Mouse (Mus musculus) gastrocnemius, postnatal 25 days (tissue): ENCODE results near the gene Mtus2. TPM values are rescaled to one million over a fixed set of nuclear protein-coding genes. Genes with fewer than 3 reads are reported as not detected.

Experiments
- DNase-seq: peaks from one replicate; pipeline ENCODE4 v3.0.0; 2022
- total RNA-seq, 2 experiments: library from RNA; stranded (reverse); gene quantifications; 1 replicate in 1 of 2; 2 replicates in 1 of 2; pipeline ENCODE4 v1.2.3; 2021

Mtus2 gene
- total RNA-seq, 2 experiments from 2014 or later, result 0.16 TPM; not detected in 1

GRCm38 (mm10) chr5:148181308-148181630 is 224.1 kb downstream of the Mtus2 start:
- no peak for DNase-seq

GRCm38 (mm10) chr5:148181901-148182300 is 224.8 kb downstream of the Mtus2 start:
- DNase-seq, result no peak

GRCm38 (mm10) chr5:148185898-148186297 is 228.8 kb downstream of the Mtus2 start:
- DNase-seq, result no peak

DNA sequence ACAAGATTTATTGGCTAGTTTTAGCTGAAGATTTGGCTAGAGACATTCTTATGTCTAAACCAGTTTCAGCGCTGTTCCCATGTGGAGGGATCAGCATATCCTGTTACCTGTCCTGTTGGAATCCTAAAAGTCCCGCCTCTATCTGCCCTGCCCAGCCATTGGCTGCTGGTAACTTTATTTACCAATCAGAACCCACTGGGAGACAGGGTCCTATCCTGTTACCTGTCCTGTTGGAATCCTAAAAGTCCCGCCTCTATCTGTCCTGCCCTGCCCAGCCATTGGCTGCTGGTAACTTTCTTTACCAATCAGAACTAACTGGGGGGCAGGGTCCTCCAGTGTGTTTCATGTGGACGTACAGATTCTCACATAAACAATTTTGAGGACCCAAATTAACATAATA is 234.3 kb downstream of the Mtus2 start:
- no peak for DNase-seq

DNA sequence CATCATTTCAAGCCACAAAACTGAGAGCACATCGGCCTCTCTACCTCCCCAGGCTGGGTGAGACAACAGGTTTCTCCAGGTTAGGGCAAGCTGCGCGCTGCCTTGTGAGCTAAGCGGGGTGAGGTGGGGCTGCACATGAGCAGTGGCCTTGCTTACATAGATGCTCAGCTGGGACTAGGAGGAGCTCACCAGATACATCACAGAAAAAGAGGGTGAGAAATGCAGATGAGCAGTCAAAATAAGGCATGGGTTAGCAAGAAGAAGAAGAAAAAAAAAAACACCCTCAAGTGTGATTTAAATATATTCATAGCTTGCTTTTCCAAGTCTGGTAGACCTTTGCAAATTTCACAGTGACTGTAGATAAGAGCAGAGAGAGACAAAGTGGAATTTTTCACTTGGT is 254.7 kb downstream of the Mtus2 start:
- DNase-seq, result no peak

- DNase-seq, result no peak
Observed at GRCm38 (mm10) chr5:148216786-148217185, 259.7 kb downstream of the Mtus2 start.

GRCm38 (mm10) chr5:148222898-148223297 is 265.8 kb downstream of the Mtus2 start:
- DNase-seq, result no peak

DNA sequence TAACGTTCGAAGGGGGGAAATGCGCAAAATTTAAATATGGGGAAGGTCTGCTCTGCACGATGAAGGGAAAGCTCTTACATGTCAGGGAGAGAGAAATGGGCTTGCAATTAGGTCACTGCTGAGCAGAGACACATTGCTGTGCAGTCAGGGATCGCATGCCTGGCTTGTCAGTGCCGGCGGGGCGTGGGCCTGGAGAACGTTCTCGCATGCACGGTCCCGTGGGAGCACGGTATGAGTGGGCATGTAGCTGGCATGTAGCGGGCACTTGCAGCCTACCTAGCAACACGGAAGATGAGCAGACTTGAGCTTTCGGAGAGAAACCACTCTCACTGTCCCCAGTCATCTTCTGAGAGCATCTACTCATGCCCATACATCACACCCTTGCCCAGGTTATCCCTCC is 266.9 kb downstream of the Mtus2 start:
- DNase-seq, result no peak

DNA sequence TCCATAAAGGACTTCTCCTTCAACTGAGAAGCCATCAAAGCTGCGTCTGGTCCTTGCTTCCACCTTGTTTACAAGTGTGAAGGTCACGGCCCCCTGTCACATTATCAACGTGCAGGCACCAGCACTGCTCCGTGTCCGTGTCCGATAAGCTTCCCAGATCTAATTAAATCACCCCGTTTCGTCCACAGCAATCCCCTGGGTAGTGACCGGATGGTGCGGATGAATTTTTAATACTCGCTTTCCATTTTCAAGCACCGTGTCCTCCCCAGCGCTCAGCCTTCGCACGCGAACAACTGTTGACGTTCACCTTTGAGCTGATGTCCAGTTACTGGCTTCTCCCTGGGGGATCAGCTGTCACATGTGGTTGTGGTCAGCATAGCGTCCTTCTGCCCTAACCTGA is 276.6 kb downstream of the Mtus2 start:
- no peak for DNase-seq

- no peak for DNase-seq
Observed at GRCm38 (mm10) chr5:148236616-148237015, 279.5 kb downstream of the Mtus2 start.

DNA sequence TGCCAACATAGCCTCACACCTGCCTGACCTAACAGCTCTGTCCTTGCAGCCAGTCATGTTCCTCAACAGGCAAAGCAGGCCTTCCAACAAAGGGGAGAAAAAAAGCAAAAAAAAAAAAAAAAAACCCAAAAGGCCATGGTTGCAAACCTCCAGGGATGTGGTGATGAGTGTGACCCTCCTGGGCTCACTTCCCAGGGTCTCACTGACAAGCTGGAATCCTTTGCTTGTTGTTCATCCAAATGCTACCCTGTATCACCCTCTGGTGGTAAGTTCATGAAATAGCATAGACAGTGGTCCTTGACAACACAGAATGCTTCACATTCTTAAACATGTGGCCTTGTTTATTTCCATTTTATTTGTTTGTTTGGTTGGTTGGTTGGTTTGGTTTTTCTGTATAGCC is 281.9 kb downstream of the Mtus2 start:
- no peak for DNase-seq

- DNase-seq, result no peak
Observed at GRCm38 (mm10) chr5:148239757-148240156, 282.6 kb downstream of the Mtus2 start.

DNA sequence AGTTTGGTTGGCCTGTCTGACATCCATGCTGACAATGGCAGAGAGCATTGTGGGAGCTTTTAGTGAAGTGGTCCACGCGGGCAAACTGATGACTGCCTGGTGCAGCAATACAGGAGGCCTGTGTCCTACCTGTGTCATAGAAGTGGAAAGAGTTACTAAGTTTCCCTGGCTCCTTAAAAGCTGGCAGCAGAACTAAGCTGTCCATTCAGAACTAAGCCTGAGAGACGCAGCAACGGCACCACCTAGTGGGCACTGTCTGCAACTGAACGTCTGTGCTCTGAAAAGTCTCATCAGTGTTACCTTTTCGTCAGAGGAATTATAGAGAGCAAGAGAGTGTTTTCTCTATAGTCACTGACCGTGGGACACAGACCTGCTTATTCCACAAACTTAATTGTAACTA is 284.8 kb downstream of the Mtus2 start:
- DNase-seq, result no peak

DNA sequence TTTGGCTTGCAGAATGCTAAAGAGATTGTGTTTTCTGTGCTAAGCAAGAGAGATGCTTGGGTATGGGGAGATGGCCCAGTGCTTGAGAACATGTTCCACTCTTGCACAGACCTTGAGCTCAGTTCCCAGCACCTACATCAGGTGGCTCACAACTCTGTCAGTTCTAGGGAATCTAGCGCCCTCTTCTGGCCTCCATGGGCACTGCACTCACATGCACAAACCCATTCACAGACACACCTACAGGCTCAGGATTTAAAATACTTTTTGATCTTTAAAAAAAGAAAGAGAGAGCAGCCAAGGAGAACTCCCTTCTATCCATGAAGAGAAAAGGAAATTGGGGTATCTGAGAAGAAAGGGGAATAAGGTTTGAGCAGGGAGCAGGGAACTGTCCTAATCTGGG is 287.4 kb downstream of the Mtus2 start:
- DNase-seq, result no peak

DNA sequence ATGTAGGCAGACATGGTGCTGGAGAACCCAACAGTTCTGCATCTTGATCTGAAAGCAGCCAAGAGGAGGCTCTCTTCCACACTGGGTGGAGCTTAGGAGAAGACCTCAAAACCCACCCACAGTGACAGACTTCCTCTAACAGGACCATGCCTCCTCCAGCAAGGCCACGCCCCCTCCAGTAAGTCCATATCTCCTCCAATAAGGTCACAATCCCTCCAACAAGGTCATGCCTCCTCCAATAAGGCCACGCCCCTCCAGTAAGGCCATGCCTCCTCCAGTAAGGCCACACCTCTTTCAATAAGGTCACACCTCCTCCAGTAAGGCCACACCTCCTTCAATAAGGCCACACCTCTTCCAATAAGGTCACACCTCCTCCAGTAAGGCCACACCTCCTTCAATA is 288.3 kb downstream of the Mtus2 start:
- no peak for DNase-seq

GRCm38 (mm10) chr5:148248236-148248635 is 291.1 kb downstream of the Mtus2 start:
- no peak for DNase-seq

DNA sequence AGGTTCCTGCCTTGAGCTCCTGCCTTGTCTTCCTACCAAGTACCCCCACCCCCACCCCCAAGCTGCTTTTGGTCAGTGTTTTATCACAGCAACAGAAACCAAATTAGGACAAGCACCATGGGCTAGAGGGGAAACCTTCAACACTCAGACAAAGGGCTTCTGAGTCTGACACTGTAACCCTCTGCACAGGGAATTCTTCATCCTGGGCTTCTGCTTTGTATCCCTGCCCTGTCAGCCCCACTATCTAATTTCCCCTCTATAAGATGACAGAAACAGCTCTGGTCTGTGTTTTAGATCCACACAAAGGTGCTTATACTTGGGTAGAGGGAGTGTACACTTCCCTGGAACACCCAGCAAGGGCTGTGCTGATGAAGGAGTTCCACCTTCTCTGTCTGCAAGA is 294.7 kb downstream of the Mtus2 start:
- no peak for DNase-seq

DNA sequence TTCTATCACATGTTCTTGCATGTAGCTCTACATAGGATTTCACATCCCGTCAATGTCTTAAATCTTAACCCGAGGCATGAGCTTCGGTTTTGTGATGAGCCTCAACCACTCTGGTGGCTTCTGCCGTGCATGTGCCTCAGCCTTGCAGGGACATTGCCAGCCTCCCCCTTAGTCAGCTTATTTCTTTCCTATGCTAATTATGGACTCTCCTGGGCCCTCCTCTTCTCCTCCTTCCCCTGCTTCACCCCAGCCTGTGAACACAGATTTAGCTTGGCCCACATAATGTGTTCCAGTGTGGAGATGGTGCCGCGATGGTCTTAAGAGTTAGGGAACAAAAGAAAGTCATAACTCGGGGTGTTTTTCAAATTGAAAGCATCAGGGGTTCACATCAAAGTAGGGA is 304.9 kb downstream of the Mtus2 start:
- no peak for DNase-seq

DNA sequence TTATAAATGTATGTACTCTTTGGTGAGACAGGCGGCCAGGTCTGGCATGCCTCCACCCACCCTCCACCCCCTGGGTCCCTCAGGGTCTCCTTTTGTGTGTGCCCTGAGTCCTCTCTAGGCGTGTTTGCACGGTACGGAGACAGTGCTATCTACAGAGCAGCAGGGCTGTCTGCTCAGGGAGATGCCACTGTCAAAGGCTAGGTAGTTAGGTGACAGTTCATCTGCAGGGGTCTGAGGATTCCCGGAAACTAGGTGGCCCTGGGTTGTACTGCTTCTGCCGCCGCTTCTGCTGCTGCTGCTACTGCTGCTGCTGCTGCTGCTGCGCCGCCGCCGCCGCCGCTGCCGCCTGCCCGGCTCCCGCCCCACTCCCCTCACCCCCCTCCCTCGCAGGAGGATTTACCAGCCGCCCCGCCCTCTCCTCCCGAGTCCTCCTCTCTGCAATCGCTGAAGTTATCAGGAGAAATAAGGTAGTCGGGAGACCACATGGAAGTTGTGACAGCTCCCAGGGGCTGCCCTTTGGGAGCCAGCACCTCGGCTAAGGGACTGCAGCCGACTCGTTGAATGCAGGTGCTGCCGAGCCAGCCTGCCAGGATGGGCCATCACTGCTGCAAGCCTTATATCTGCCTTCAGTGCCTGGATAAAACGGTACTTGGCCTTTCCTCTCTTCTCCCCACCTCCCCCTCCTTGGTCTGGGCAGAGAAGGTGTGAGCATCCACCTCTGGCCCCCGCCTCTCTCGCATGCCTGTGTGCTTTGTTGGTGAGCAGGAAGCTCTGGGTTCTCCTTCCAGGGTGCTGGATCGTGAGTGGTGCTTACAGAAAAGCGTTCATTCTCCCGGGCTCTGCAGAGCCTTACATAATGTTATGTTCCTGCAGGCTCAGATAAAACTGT is 307.9 kb downstream of the Mtus2 start:
- DNase-seq, result no peak

- no peak for DNase-seq
Observed at GRCm38 (mm10) chr5:148266841-148267240, 309.7 kb downstream of the Mtus2 start.

- DNase-seq, result no peak
Observed at GRCm38 (mm10) chr5:148267446-148267845, 310.3 kb downstream of the Mtus2 start.

DNA sequence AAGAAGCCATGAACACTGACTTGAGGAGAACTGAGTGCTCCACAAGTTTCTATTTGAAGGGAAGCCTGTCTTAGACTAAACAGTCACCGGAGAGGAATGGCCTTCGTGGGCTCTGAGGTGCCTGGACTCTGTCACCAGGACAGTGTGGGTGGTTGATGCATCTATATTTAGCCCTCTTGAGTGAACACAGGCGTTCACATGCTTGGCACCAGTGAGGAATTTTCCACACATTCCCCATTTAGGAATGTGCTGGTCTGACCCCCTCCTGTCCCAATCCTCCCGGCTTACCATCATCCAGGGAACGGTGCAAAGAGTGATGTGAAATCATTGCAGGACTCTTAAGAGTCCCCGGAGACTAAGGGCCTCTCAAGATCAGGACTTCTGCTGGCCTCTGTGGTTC is 314.9 kb downstream of the Mtus2 start:
- no peak for DNase-seq

DNA sequence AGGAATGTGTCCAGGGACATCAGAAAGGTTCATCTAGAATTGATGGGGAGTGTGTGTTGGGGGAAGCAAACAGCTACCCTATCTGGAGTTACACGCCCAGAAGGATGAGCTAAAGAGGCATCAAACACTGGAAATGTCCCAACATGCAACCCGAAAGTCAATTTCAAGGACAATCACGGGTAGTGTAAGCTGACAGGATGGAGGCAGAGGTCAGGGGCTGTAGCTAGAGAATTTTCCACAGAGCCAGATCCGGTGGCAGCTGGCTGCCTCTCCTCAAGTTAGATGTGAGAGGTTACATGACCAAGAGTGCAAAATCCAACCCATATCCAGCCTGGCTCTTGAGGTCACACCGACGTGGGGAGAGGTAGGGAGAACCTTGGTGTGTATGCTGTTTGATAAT is 315.7 kb downstream of the Mtus2 start:
- DNase-seq, result no peak

DNA sequence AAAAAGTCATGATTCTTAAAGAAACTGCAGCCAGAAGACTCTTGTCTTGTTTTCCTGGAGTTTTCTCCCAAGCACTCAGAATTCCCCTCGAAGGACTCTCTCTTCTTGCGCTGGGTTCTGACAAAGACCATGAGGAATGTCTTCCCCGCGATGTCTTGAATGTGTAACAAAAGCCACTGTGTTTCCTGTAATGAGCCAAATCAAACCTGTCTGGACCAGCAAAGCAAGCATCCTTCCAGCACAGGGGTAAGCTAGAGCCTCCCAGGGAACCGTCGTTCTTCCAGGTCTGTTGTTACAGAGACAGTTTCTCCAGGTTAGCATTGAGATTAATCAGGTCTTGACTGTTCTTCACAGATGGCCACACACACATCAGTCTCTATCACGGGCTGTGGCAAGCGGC is 321.1 kb downstream of the Mtus2 start:
- DNase-seq, result no peak

DNA sequence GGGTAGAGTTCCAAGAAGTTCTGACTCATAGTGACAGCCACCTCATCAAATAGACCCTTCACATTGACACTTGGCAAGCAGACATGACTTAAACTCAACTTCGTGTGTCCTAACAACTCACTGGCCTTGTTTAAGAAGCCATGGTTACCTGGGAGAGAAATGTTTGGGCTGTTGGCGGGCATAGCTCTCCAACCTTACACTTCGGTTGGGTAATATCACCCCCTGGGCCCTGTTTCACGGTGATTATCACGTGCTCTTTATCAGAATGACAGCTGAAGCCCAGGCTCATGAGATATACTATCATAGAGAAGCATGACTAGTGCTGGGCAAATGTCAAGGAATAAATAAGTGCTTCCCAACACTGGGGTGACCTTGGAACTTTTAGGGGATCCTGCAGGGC is 323.2 kb downstream of the Mtus2 start:
- no peak for DNase-seq
